Mouse (Mus musculus): ENCODE data around the gene Trpv3.
"Not testable (repeated sequence)": the region's sequence is repeated elsewhere in the genome, so short reads cannot be mapped to it uniquely, and the experiment has no call there.

Trpv3 gene

GRCm38 (mm10) chr11:73303123-73303522 lies 35.9 kb downstream of the Trpv3 start:
- no peak for DNase-seq

GRCm38 (mm10) chr11:73315961-73316360 lies 48.8 kb downstream of the Trpv3 start:
- no peak for DNase-seq

GRCm38 (mm10) chr11:73318581-73318980 lies 51.4 kb downstream of the Trpv3 start:
- DNase-seq = not testable (repeated sequence)

GRCm38 (mm10) chr11:73321064-73321463 lies 53.9 kb downstream of the Trpv3 start:
- DNase-seq = not testable (repeated sequence)

- DNase-seq = peak; percentile 12
Measured at GRCm38 (mm10) chr11:73323906-73324830, 57.0 kb downstream of the Trpv3 start.

- DNase-seq = peak; percentile 70
Measured at GRCm38 (mm10) chr11:73326485-73326886, 59.3 kb downstream of the Trpv3 start.

- no peak for DNase-seq
Measured at GRCm38 (mm10) chr11:73327361-73327760, 60.2 kb downstream of the Trpv3 start.

GRCm38 (mm10) chr11:73329442-73329841 lies 62.3 kb downstream of the Trpv3 start, which contains the start of the genes Aspa, Gm49340 and Spata22:
Aspa (minus strand) TSS chr11:73329596.
Gm49340 (plus strand) TSS chr11:73329741.
Spata22 (plus strand) TSS chr11:73329741.
- no peak for DNase-seq

GRCm38 (mm10) chr11:73333357-73333756 lies 66.2 kb downstream of the Trpv3 start:
- no peak for DNase-seq

- DNase-seq = no peak
Measured at GRCm38 (mm10) chr11:73336919-73337318, 69.7 kb downstream of the Trpv3 start.
